Mouse (Mus musculus): Measurements from ENCODE around the gene Gm15293.
"Not testable (repeated sequence)": the region's sequence is repeated elsewhere in the genome, so short reads cannot be mapped to it uniquely, and the experiment has no call there.

- TF ChIP-seq POLR2A (IDR thresholded peaks at IDR 0.05; ENCODE audit: low read depth, low read length); NELFE (IDR thresholded peaks at IDR 0.05; ENCODE audit: low read depth, low read length); MYC (IDR thresholded peaks at IDR 0.05; ENCODE audit: low read depth, low read length); NRF1 (IDR thresholded peaks at IDR 0.05; ENCODE audit: low read depth, low read length); CTCF (conservative IDR thresholded peaks at IDR 0.05 in 1 of 2, IDR thresholded peaks at IDR 0.05 in 1 of 2; ENCODE audit: low read depth in 2 of 2, low read length in 2 of 2); RAD21 (IDR thresholded peaks at IDR 0.05; ENCODE audit: low read depth, low read length); ZC3H11A (IDR thresholded peaks at IDR 0.05; ENCODE audit: low read depth, low read length): not testable (repeated sequence)
These were observed 39.4 kb upstream of the Gm15293 start, which contains the start of gene Defa22 for GRCm38 (mm10) chr8:21161977-21162376.
